Mouse (Mus musculus) heart, embryonic 14.5 days (tissue): Measurements from ENCODE around the gene Ociad2. TPM values are rescaled to one million over a fixed set of nuclear protein-coding genes. Genes with fewer than 3 reads are reported as not detected.
A peak's percentile ranks its signal among the peaks of the same experiment; 100 is the strongest.
"Not testable (repeated sequence)": the region's sequence is repeated elsewhere in the genome, so short reads cannot be mapped to it uniquely, and the experiment has no call there.

Source experiments
- ATAC-seq: fragments of 200-750 bp; cut with Nextera tagmentation; 2 replicates; pipeline ENCODE4 v1.8.0; 2017; ENCODE audit warnings: low read depth, moderate TSS enrichment; ENCODE audit not compliant: insufficient number of reproducible peaks, insufficient read depth, low FRiP score
- H3K27ac ChIP-seq, 2 experiments: fragments of 200-500 bp in 1 of 2; fragments of 300-500 bp in 1 of 2; sonication (generic) in 1 of 2; replicated peaks in 1 of 2; 2 replicates each; pipeline ENCODE4 v1.5.1; 2012 to 2014; ENCODE audit warnings: low read depth in 2 of 2, low read length in 2 of 2, control low read depth in 1 of 2, mild to moderate bottlenecking in 1 of 2, mixed read lengths in 1 of 2; ENCODE audit not compliant: control insufficient read depth in 1 of 2, insufficient read depth in 1 of 2
- H3K27me3 ChIP-seq: fragments of 300-500 bp; sonication (generic); 2 replicates; pipeline ENCODE4 v1.6.1; 2014; ENCODE audit warnings: mild to moderate bottlenecking, low read length, control low read depth; ENCODE audit not compliant: control insufficient read depth, insufficient read depth
- H3K36me3 ChIP-seq: fragments of 300-500 bp; sonication (generic); 2 replicates; pipeline ENCODE4 v1.6.1; 2014; ENCODE audit warnings: mild to moderate bottlenecking, control low read depth, low read length, mixed read lengths; ENCODE audit not compliant: control insufficient read depth, insufficient read depth
- H3K4me1 ChIP-seq, 2 experiments: fragments of 200-500 bp in 1 of 2; fragments of 300-500 bp in 1 of 2; sonication (generic) in 1 of 2; 2 replicates each; pipeline ENCODE4 v1.6.1; 2012 to 2014; ENCODE audit warnings: low read length in 2 of 2, control low read depth in 1 of 2, mixed read lengths in 1 of 2; ENCODE audit not compliant: control insufficient read depth in 2 of 2, insufficient read depth in 2 of 2
- H3K4me2 ChIP-seq: fragments of 300-500 bp; sonication (generic); 2 replicates; pipeline ENCODE4 v1.6.1; 2014; ENCODE audit warnings: mild to moderate bottlenecking, low read length
- H3K4me3 ChIP-seq, 2 experiments: fragments of 200-500 bp in 1 of 2; fragments of 300-500 bp in 1 of 2; sonication (generic) in 1 of 2; 2 replicates each; pipeline ENCODE4 v1.5.1; 2012 to 2014; ENCODE audit warnings: low read length in 2 of 2, mild to moderate bottlenecking in 2 of 2, control low read depth in 1 of 2, low read depth in 1 of 2, moderate library complexity in 1 of 2; ENCODE audit not compliant: control insufficient read depth in 1 of 2, insufficient read depth in 1 of 2
- H3K9ac ChIP-seq: fragments of 300-500 bp; sonication (generic); 2 replicates; pipeline ENCODE4 v1.6.1; 2014; ENCODE audit warnings: mild to moderate bottlenecking, low read length
- H3K9me3 ChIP-seq: fragments of 300-500 bp; sonication (generic); 2 replicates; pipeline ENCODE4 v1.6.1; 2016; ENCODE audit warnings: low read length, control low read depth; ENCODE audit not compliant: control insufficient read depth
- WGBS: fragments of 180-500 bp; shearing (Covaris S2); extraction: QIAGEN DNeasy Blood & Tissue Kit; methylation state at CpG from one replicate; pipeline ENCODE4 v1.1.7; 2014; 5-methylcytosine and 5-hydroxymethylcytosine counted together
- polyA plus RNA-seq: library from polyadenylated mRNA; unstranded; fragments of >200 nt; fragmentation: Nextera tagmentation; extraction: Ambion mirVana; gene quantifications from 2 replicates; pipeline ENCODE4 v1.2.1, GENCODE M21; 2014

The Ociad2 gene
- polyA plus RNA-seq, 1 experiment from 2014 or later = 22.2 TPM

- not testable (repeated sequence) for ATAC-seq
- WGBS = 92% methylated on average over 1 of the region's 1 CpGs
These were observed 18.1 kb downstream of the Ociad2 start for GRCm38 (mm10) chr5:73322684-73323083.

GRCm38 (mm10) chr5:73319306-73319705, 21.5 kb downstream of the Ociad2 start:
- H3K27ac ChIP-seq = no peak overlapping the region
- peaks cover 2 to 15% of the 10 kb centered on the region in 2 experiments for H3K4me1 ChIP-seq
- ATAC-seq = no peak
- H3K4me2 ChIP-seq = no peak overlapping the region
- WGBS = 88% methylated on average over 5 of the region's 5 CpGs
- H3K36me3 ChIP-seq = peaks cover 32% of the 10 kb centered on the region
- H3K27me3 ChIP-seq = no peaks in the 10 kb centered on the region
- no peak overlapping the region for H3K4me3 ChIP-seq
- H3K9me3 ChIP-seq = no peaks in the 10 kb centered on the region
- H3K9ac ChIP-seq = no peak overlapping the region

More at GRCm38 (mm10) chr5:73322684-73323083, 18.1 kb downstream of the Ociad2 start:
- H3K36me3 ChIP-seq, H3K27ac ChIP-seq, H3K9me3 ChIP-seq, H3K4me2 ChIP-seq, H3K4me3 ChIP-seq, H3K9ac ChIP-seq, H3K27me3 ChIP-seq, H3K4me1 ChIP-seq: not testable (repeated sequence)

- Histone ChIP-seq H3K9ac (no peak overlapping the region), H3K9me3 (no peaks in the 10 kb centered on the region), H3K27me3 (no peaks in the 10 kb centered on the region), H3K36me3 (peaks cover 74% of the 10 kb centered on the region), H3K4me3 (no peak overlapping the region), H3K4me2 (no peak overlapping the region), H3K27ac (no peak overlapping the region), H3K4me1 (peaks cover 5 to 20% of the 10 kb centered on the region in 2 experiments)
- 96% methylated on average over 2 of the region's 2 CpGs for WGBS
- no peak for ATAC-seq
These were observed 26.2 kb downstream of the Ociad2 start for GRCm38 (mm10) chr5:73314654-73315053.

- Histone ChIP-seq H3K9me3 (no peaks in the 10 kb centered on the region), H3K9ac (no peak overlapping the region), H3K4me1 (peaks cover 5 to 20% of the 10 kb centered on the region in 2 experiments), H3K27me3 (no peaks in the 10 kb centered on the region), H3K4me3 (no peak overlapping the region), H3K27ac (no peak overlapping the region), H3K36me3 (peaks cover 83% of the 10 kb centered on the region), H3K4me2 (no peak overlapping the region)
- no peak for ATAC-seq
- WGBS = 79% methylated on average over 10 of the region's 10 CpGs
These were observed 27.2 kb downstream of the Ociad2 start for GRCm38 (mm10) chr5:73313591-73313990.

- peak; percentile 43; the same call in 1 of the 2 replicates for ATAC-seq
- Histone ChIP-seq H3K4me2 (no peak overlapping the region), H3K9ac (no peak overlapping the region; the same call in 1 of the 2 replicates), H3K27me3 (no peaks in the 10 kb centered on the region), H3K27ac (peak overlapping the region; percentile 59 to 74; a peak in 3 of 4 replicates), H3K4me1 (peaks cover 5 to 18% of the 10 kb centered on the region in 2 experiments), H3K36me3 (peaks cover 93% of the 10 kb centered on the region), H3K4me3 (no peak overlapping the region), H3K9me3 (no peaks in the 10 kb centered on the region)
- WGBS = 18% methylated on average over 5 of the region's 5 CpGs
These were observed 29.4 kb downstream of the Ociad2 start for GRCm38 (mm10) chr5:73311458-73311857.

GRCm38 (mm10) chr5:73310401-73310800, 30.4 kb downstream of the Ociad2 start:
- Histone ChIP-seq H3K36me3 (peaks cover 93% of the 10 kb centered on the region), H3K4me3 (no peak overlapping the region), H3K9me3 (no peaks in the 10 kb centered on the region), H3K27ac (peak overlapping the region in 1 of 2 experiments; percentile 25; a peak in 1 of 4 replicates), H3K4me2 (no peak overlapping the region), H3K9ac (no peak overlapping the region), H3K4me1 (peaks cover 3 to 7% of the 10 kb centered on the region in 2 experiments), H3K27me3 (no peaks in the 10 kb centered on the region)
- WGBS = 83% methylated on average over 1 of the region's 1 CpGs
- ATAC-seq = no peak

GRCm38 (mm10) chr5:73309496-73309895, 31.3 kb downstream of the Ociad2 start:
- no peak overlapping the region for H3K4me2 ChIP-seq
- H3K27ac ChIP-seq = no peak overlapping the region
- H3K36me3 ChIP-seq = peaks cover 96% of the 10 kb centered on the region
- 70% methylated on average over 4 of the region's 4 CpGs for WGBS
- no peak for ATAC-seq
- no peak overlapping the region for H3K9ac ChIP-seq
- no peaks in the 10 kb centered on the region for H3K27me3 ChIP-seq
- H3K4me3 ChIP-seq = no peak overlapping the region
- H3K9me3 ChIP-seq = no peaks in the 10 kb centered on the region
- H3K4me1 ChIP-seq = peaks cover 3 to 5% of the 10 kb centered on the region in 2 experiments; a peak in 3 of 4 replicates

GRCm38 (mm10) chr5:73307297-73307696, 33.5 kb downstream of the Ociad2 start:
- Histone ChIP-seq H3K9me3 (no peaks in the 10 kb centered on the region), H3K27ac (no peak overlapping the region), H3K4me2 (no peak overlapping the region), H3K36me3 (peaks cover 93% of the 10 kb centered on the region), H3K4me1 (peaks cover 3 to 5% of the 10 kb centered on the region in 2 experiments; a peak in 3 of 4 replicates), H3K9ac (no peak overlapping the region), H3K27me3 (no peaks in the 10 kb centered on the region), H3K4me3 (no peak overlapping the region)
- no peak for ATAC-seq
- 91% methylated on average over 3 of the region's 3 CpGs for WGBS
